Mouse (Mus musculus) cerebellum, postnatal 10 days (tissue): ENCODE measurements around the gene Gphn.
"Not testable (repeated sequence)": the region's sequence is repeated elsewhere in the genome, so short reads cannot be mapped to it uniquely, and the experiment has no call there.

Experiments
- DNase-seq, 2 experiments: peaks; one replicate each; pipeline ENCODE4 v3.0.0; 2021; ENCODE audit warnings: mixed read lengths in 2 of 2

Gene Gphn

DNA sequence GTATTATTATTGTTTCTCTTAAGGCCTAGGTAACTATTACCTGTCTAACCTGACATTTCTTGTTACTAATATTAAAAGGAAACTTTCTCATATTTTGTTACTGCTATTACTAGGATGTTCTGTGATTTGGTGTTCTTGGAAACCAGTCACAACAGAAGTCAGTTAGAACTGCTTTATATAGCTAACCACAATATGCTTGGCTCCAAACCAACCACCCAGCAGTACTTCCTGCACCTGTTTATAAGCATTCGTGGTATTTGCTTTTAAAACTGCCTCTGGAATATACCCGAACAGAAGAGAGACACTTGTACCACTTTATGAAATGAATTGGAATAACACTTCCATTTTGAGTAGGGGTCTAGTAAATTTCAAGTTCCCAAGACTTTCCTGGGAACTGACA, 130.3 kb downstream of the Gphn start:
- peak; percentile 6 to 10 for DNase-seq

GRCm38 (mm10) chr12:78389267-78389666, 163.1 kb downstream of the Gphn start:
- no peak for DNase-seq

- DNase-seq, result no peak
Measured at GRCm38 (mm10) chr12:78395297-78395696, 169.1 kb downstream of the Gphn start.

GRCm38 (mm10) chr12:78407518-78407917, 181.3 kb downstream of the Gphn start:
- DNase-seq, result not testable (repeated sequence)

- DNase-seq, result no peak
Measured at GRCm38 (mm10) chr12:78522176-78522575, 296.0 kb downstream of the Gphn start.

GRCm38 (mm10) chr12:78522804-78523394, 296.7 kb downstream of the Gphn start:
- no peak for DNase-seq

- not testable (repeated sequence) for DNase-seq
Measured at GRCm38 (mm10) chr12:78537590-78537989, 311.4 kb downstream of the Gphn start.

DNA sequence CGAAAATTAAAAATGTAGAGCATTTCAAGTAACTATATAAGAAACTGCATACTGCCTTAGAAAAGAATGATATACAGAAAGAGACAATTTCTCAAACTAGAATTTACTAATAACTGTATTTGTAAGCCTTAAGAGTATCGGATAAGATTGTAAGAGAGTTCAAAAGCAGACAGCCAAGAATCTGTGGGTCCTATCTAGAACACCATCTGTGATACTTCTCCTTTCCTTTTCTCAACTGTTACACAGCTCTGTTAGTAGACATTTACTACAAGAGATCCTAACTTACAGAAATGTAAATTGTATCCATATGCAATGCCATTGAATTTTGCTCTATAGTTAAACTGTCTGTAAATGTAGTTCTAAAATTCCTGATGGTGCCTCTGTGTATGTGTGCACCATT, 324.7 kb downstream of the Gphn start:
- DNase-seq, result no peak

DNA sequence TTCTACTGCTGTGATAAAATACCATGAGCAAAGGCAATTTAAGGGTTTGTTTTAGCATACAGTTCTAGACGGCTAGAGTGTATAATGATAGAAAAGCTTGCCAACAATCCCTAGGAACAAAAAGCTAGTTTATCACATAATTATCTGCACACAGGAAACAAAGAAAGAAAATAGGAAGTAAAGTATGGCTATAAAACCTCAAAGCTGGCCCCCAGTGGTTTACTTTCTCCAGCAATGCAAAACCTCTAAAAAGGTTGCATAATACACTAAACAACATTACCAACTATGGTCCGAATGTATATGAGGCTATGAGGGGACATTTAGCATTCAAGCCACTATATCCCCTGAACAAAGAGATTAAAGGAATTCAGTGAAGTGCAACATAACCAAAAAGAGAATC, 405.6 kb downstream of the Gphn start:
- DNase-seq, result no peak

DNA sequence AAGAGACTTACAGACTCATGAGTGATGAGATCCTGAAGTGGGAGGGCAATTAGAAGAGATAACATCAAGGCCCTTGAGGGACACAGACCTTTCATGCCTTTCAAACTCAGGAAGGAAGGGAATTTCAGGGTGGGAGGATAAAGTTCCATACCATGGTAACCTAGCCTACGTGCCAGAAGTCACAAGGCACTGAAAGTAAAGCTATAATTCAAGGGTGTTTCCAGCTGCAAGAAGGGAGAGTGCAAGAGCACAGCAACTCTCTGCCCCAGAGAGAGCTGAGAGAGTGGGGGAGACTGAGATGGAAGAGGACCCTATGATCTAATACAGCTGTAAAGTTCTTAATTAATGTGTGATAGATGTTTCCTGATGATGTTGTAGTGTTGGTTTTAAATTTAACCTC, 413.3 kb downstream of the Gphn start:
- no peak for DNase-seq

GRCm38 (mm10) chr12:78640086-78640485, 413.9 kb downstream of the Gphn start:
- DNase-seq, result no peak

DNA sequence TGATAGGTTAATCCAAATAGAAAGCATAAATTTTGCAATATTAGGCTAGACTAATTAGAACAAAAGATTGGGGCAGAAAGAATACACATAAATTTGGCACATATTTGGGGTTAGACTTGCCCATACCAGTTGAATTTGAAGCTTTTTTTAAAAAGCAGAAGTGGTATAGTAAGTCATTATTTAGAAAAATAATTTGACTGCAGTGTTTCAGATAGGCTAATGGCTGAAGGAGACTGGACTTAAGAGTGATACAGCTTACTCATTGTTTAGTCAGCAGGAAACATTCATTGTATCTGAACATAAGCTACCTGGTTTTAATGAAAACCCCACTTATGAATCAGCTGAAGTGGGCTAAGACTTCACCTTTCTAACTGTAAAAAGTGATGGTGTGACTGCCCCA, 415.0 kb downstream of the Gphn start:
- no peak for DNase-seq

- peak; percentile 39 to 43 for DNase-seq
Measured at GRCm38 (mm10) chr12:78643691-78644090, 417.5 kb downstream of the Gphn start.

DNA sequence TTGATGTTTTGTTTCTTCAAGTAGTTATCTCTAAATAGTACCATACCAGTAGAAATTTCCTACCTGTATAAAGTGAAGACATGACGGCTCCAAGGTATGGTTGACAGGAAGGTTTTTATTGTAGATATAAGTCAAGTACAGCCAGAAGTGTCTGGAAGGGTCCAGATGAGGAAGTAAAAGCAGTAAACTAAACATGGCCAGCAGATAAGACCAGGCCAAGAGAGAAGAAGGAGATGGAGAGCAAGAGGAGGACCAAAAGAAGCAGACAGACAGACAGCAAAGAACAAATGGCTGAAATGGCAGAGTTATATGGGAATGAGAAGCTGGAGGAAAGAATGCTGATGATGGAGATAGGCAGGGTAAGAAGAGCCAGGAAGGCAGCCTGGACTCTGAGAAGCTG, 419.1 kb downstream of the Gphn start:
- no peak for DNase-seq

DNA sequence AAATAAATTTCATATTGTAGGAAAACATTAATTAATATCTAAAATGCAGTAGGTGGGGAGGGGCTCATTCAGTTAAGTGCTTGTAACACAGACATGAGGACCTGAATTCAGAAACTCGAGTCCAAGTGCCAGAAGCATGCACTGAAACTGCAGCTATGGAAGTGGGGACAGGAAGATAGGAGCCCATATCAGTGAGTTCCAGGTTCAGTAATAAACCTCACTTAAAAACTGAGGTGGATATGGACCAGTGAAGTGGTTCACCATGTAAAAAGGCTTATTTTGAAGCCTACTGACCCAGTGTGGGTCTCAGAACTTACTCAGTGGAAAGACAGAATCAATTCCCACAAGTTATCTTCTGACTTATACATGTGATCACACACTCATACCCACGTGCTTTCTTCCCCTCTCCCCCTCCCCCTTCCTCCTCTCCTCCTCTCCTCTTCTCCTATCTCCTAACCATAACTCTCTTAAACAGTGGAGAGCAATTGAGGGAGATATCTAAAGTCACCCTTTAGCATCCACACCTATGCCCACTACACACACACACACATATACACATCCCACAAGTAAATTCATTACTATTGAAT, 433.6 kb downstream of the Gphn start:
- DNase-seq, result no peak

DNA sequence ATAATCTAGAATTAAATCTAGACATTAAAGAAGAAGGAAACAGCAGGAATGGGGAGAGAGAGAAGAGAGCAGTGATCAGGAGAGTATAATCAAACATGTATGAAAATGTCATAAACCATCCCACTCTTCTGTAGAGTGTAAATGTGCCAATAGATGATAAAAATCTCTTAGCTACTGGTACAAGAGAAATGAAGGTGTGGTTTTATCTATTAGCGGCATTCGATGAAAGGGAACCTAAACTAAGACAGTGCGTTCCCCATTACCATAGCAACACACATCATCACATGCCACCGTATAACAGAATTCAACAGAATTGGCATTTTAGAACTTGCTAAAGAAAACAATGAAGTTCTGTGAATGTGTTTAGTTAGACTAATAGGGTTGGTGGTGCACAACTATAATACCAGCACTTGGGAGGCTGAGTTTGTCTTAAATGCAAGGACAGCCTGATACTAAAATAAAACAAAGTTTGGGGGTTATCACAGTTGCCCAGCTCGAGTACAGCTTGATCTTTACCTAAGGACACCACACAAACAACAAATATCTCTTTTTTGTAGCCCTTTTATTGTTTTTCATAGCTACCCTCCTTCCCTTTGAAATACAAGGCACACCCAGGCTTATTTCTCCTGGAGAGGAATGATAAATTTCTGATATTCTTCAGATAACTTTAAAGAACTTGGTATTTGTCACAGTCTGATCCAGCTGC, 452.1 kb downstream of the Gphn start:
- DNase-seq, result no peak

DNA sequence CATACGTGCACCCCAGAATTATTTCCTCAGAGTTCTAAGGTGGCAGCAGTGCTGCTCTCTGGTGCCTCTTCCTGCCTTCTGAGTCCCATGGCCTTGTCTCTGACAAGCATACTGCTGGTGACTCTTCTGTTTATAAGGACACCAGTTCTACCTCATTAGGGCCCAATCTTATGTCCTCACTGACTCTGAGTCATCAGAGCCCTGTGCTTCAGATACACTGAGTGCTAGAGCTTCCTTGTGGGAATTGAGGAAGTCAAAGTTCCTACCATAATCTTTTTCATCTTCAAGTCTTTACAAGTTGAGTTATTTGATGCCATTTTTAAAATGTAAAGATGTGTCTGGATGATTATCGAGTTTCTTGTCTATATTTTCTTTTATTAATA, 452.6 kb downstream of the Gphn start:
- no peak for DNase-seq

DNA sequence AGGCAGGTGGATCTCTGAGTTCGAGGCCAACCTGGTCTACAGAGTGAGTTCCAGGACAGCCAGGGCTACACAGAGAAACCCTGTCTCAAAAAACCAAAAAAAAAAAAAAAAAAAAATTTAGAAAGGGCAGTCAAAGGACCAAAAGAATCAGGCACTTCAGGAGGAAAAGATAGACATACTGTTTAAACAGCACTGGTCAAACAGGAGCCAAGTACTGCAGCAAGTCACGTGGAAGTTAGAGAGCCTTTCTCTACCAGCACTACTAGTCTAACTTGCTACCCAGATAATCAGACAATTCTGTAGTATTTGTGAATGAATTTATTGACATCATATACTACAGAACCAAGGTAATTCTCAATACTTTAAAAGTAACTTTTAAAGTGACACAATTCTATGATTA, 454.9 kb downstream of the Gphn start:
- DNase-seq, result no peak

- no peak for DNase-seq
Measured at GRCm38 (mm10) chr12:78682279-78682678, 456.1 kb downstream of the Gphn start.

DNA sequence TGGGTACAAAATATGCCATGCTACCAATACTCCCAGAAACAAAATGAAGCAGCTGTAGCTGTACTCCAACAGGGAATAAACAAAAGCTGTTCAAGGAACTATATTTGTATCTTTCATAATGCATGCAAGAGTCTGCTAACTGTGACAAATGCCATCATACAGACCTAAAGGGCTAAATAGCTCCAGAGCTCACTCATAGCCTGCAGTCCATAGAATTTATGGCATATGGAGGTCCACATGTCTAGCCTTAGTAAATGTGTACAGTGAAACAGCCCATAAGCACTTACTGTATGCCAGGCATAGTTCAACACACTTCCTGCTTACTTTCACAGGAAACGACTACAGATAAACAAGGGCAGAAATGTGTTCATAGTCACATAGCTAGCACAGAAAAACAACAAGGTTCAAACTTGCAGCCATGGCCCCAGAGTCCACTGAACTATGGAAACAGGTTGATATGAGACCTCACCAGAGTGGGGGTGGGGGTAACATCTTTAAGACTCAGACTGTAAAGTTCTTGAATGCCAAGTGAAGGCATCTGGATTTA, 459.6 kb downstream of the Gphn start:
- no peak for DNase-seq

DNA sequence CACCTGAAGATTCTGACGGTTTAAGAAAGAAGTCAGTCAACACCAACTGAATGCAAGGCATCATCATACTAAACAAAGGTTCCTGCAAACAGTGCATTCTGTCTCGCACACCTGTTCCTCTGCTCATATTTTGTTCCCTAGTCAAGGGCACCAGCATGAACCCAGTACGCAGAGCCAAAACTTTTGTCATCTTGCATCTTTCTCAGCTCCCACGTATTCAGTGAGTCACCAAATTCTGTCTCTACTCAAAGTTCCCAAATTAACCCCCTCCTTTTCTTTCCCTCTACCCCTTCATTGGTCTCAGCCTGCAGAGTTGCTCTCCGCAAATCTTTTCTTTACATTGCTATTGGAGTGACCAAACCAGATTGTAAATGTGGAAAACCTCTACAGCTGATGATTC, 462.7 kb downstream of the Gphn start:
- no peak for DNase-seq

GRCm38 (mm10) chr12:78691325-78691724, 465.1 kb downstream of the Gphn start, which contains the start of gene Fam71d:
Gene Fam71d (plus strand): TSS chr12:78691535.
- no peak for DNase-seq

DNA sequence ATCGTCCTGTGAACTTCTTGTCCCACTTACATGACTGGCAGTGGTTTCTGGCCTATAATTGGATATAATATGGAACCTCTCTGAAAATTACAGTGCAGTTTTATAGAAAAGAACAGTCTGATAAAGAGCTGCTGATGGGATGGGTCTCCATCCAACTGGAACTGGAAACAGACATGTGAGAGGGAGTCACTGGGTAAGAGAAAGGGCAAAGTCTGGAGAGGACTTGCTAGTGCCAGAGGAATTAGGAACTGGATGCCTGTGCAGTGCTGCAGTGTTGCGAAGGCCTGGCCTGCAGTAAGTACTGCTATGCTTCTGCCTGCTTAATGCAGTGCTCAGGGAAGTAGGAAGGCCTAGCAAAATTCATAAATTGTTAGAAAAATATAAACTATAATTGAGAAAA, 467.1 kb downstream of the Gphn start:
- DNase-seq, result no peak

- no peak for DNase-seq
Measured at GRCm38 (mm10) chr12:78717783-78718182, 491.6 kb downstream of the Gphn start.
